Mouse (Mus musculus) liver, postnatal 0 days (tissue): ENCODE measurements around the gene Gm20696.

Source experiments
- CTCF ChIP-seq: sonication (generic); IDR thresholded peaks from 2 replicates; pipeline ENCODE4 v1.5.1; 2016; ENCODE audit warnings: antibody characterized with exemption, low read depth
- EP300 ChIP-seq: IDR thresholded peaks from 2 replicates; pipeline ENCODE4 v1.6.1; 2016; ENCODE audit warnings: antibody characterized with exemption, low read depth, mild to moderate bottlenecking

GRCm38 (mm10) chr6:99285026-99285425 is 381.6 kb downstream of the Gm20696 start:
- TF ChIP-seq CTCF (no peak), EP300 (no peak)
